Mouse (Mus musculus) liver, embryonic 14.5 days (tissue): ENCODE measurements around the gene Med23. TPM values are rescaled to one million over a fixed set of nuclear protein-coding genes. Genes with fewer than 3 reads are reported as not detected.

Source experiments
- ATAC-seq: fragments of 200-750 bp; cut with Nextera tagmentation; 2 replicates; pipeline ENCODE4 v1.8.0; 2017; ENCODE audit warnings: moderate number of reproducible peaks, mild to moderate bottlenecking, moderate library complexity; ENCODE audit not compliant: insufficient read depth
- DNase-seq, 3 experiments: peaks; one replicate each; pipeline ENCODE4 v3.0.0-alpha.2; 2012 to 2013; ENCODE audit warnings: low read depth in 3 of 3, low spot score in 3 of 3
- H3K27ac ChIP-seq: fragments of 300-500 bp; sonication (generic); 2 replicates; pipeline ENCODE4 v1.5.1; 2014; ENCODE audit warnings: moderate library complexity, mild to moderate bottlenecking, control low read depth, inconsistent platforms
- H3K27me3 ChIP-seq: fragments of 300-500 bp; sonication (generic); 2 replicates; pipeline ENCODE4 v1.6.1; 2014; ENCODE audit warnings: mild to moderate bottlenecking, low read length, moderate library complexity; ENCODE audit not compliant: control insufficient read depth, insufficient read depth
- H3K36me3 ChIP-seq: fragments of 300-500 bp; sonication (generic); replicated peaks from 2 replicates; pipeline ENCODE4 v1.6.1; 2014; ENCODE audit warnings: low read depth; ENCODE audit not compliant: control insufficient read depth, insufficient read depth
- H3K4me1 ChIP-seq, 2 experiments: fragments of 200-500 bp in 1 of 2; fragments of 300-500 bp in 1 of 2; sonication (generic) in 1 of 2; replicated peaks; 2 replicates each; pipeline ENCODE4 v1.6.1; 2012 to 2014; ENCODE audit warnings: antibody characterized with exemption in 1 of 2, inconsistent platforms in 1 of 2, low read length in 1 of 2; ENCODE audit not compliant: control insufficient read depth in 2 of 2, insufficient read depth in 2 of 2
- H3K4me2 ChIP-seq: fragments of 300-500 bp; sonication (generic); 2 replicates; pipeline ENCODE4 v1.6.1; 2014; ENCODE audit warnings: low read depth, mild to moderate bottlenecking, control low read depth, moderate library complexity
- H3K4me3 ChIP-seq, 2 experiments: fragments of 200-500 bp in 1 of 2; fragments of 300-500 bp in 1 of 2; sonication (generic) in 1 of 2; 2 replicates each; pipeline ENCODE4 v1.5.1; 2012 to 2014; ENCODE audit warnings: low read depth in 2 of 2, low read length in 2 of 2, mild to moderate bottlenecking in 2 of 2, control low read depth in 1 of 2, inconsistent platforms in 1 of 2, moderate library complexity in 1 of 2; ENCODE audit not compliant: insufficient read depth in 1 of 2
- H3K9ac ChIP-seq: fragments of 300-500 bp; sonication (generic); replicated peaks from 2 replicates; pipeline ENCODE4 v1.6.1; 2014; ENCODE audit warnings: mild to moderate bottlenecking, control low read depth, moderate library complexity
- H3K9me3 ChIP-seq: fragments of 300-500 bp; sonication (generic); 2 replicates; pipeline ENCODE4 v1.6.1; 2016; ENCODE audit warnings: low read length, mixed read lengths; ENCODE audit not compliant: control insufficient read depth
- CTCF ChIP-seq: IDR thresholded peaks from 2 replicates; pipeline ENCODE4 v1.5.1; 2016; ENCODE audit warnings: antibody characterized with exemption, low read depth, control low read depth
- EP300 ChIP-seq: IDR thresholded peaks from 2 replicates; pipeline ENCODE4 v1.6.1; 2016; ENCODE audit warnings: antibody characterized with exemption, low read depth
- WGBS: fragments of 180-500 bp; shearing (Covaris S2); extraction: QIAGEN DNeasy Blood & Tissue Kit; methylation state at CpG from one replicate; pipeline ENCODE4 v1.1.7; 2014; ENCODE audit not compliant: insufficient replicate concordance; 5-methylcytosine and 5-hydroxymethylcytosine counted together
- polyA plus RNA-seq, 2 experiments: library from polyadenylated mRNA; depleted of rRNA in 1 of 2; stranded (reverse) in 1 of 2; unstranded in 1 of 2; fragments of >200 nt; fragmentation: Nextera tagmentation in 1 of 2; extraction: Ambion mirVana in 1 of 2; gene quantifications; 2 replicates each; pipeline versions ENCODE4 v1.2.1 to v1.2.3; 2012 to 2014

Gene Med23
- polyA plus RNA-seq, 2 experiments: 6.2 to 7.4 TPM

GRCm38 (mm10) chr10:24926380-24926779 lies 56.6 kb downstream of the Med23 start:
- WGBS: 67% methylated on average over 10 of the region's 10 CpGs
- Histone ChIP-seq H3K27ac (no peak overlapping the region), H3K36me3 (no peaks in the 10 kb centered on the region), H3K4me3 (no peak overlapping the region), H3K4me2 (no peak overlapping the region), H3K9me3 (no peaks in the 10 kb centered on the region), H3K4me1 (0 out of 4 replicates have a peak, but pooled peaks cover 0 to 1% of the 10 kb centered on the region in 2 experiments), H3K9ac (no peak overlapping the region), H3K27me3 (no peaks in the 10 kb centered on the region)
- TF ChIP-seq EP300: no peak
- no peak for TF ChIP-seq CTCF
- DNase-seq (no peak), ATAC-seq (no peak)

- DNase-seq: no peak
- no peaks in the 10 kb centered on the region for H3K9me3 ChIP-seq
- WGBS: 58% methylated on average over 14 of the region's 14 CpGs
- no peak within 1 kb of the TSS for H3K9ac ChIP-seq
- H3K36me3 ChIP-seq: no peaks in the 10 kb centered on the region
- TF ChIP-seq CTCF (no peak), EP300 (no peak)
- peak within 1 kb of the TSS; percentile 33 for H3K4me2 ChIP-seq
- 0 out of 4 replicates have a peak, but pooled peaks cover 0 to 1% of the 10 kb centered on the region in 2 experiments for H3K4me1 ChIP-seq
- no peaks in the 10 kb centered on the region for H3K27me3 ChIP-seq
- no peak for ATAC-seq
- H3K4me3 ChIP-seq: no peak within 1 kb of the TSS; a peak in 1 of 4 replicates
- no peak within 1 kb of the TSS for H3K27ac ChIP-seq
These were observed 57.4 kb downstream of the Med23 start, which contains the start of gene Arg1 for GRCm38 (mm10) chr10:24926962-24927720. Gene Arg1 (minus strand): TSS chr10:24927484.

GRCm38 (mm10) chr10:24928072-24928471 lies 58.3 kb downstream of the Med23 start:
- 11% methylated on average over 12 of the region's 12 CpGs for WGBS
- H3K27ac ChIP-seq: no peak overlapping the region
- H3K27me3 ChIP-seq: no peaks in the 10 kb centered on the region
- H3K4me2 ChIP-seq: peak overlapping the region; percentile 33
- TF ChIP-seq CTCF: no peak
- TF ChIP-seq EP300: no peak
- H3K4me1 ChIP-seq: 0 out of 4 replicates have a peak, but pooled peaks cover 0 to 1% of the 10 kb centered on the region in 2 experiments
- no peaks in the 10 kb centered on the region for H3K36me3 ChIP-seq
- ATAC-seq (no peak), DNase-seq (no peak)
- H3K9ac ChIP-seq: no peak overlapping the region
- H3K4me3 ChIP-seq: no peak overlapping the region
- H3K9me3 ChIP-seq: no peaks in the 10 kb centered on the region

GRCm38 (mm10) chr10:24930143-24930542 lies 60.4 kb downstream of the Med23 start:
- Histone ChIP-seq H3K9me3 (no peaks in the 10 kb centered on the region), H3K27ac (no peak overlapping the region), H3K27me3 (no peaks in the 10 kb centered on the region), H3K4me1 (0 out of 4 replicates have a peak, but pooled peaks cover 0 to 1% of the 10 kb centered on the region in 2 experiments), H3K4me3 (no peak overlapping the region), H3K4me2 (no peak overlapping the region), H3K36me3 (no peaks in the 10 kb centered on the region), H3K9ac (no peak overlapping the region)
- ATAC-seq: no peak
- no peak for DNase-seq
- TF ChIP-seq CTCF (no peak), EP300 (no peak)
- 52% methylated on average over 6 of the region's 6 CpGs for WGBS

- H3K27ac ChIP-seq: no peak overlapping the region
- peaks cover 0 to 8% of the 10 kb centered on the region in 2 experiments; a peak in 2 of 4 replicates for H3K4me1 ChIP-seq
- H3K4me3 ChIP-seq: no peak overlapping the region
- 48% methylated on average over 3 of the region's 3 CpGs for WGBS
- H3K27me3 ChIP-seq: no peaks in the 10 kb centered on the region
- no peaks in the 10 kb centered on the region for H3K9me3 ChIP-seq
- ATAC-seq (no peak), DNase-seq (no peak)
- no peak overlapping the region for H3K9ac ChIP-seq
- H3K4me2 ChIP-seq: peak overlapping the region; percentile 15
- H3K36me3 ChIP-seq: no peaks in the 10 kb centered on the region
- TF ChIP-seq CTCF (no peak), EP300 (no peak)
These were observed 78.1 kb downstream of the Med23 start for GRCm38 (mm10) chr10:24947871-24948270.
